Mouse (Mus musculus) lung, adult 2 months (tissue): ENCODE measurements around the gene Tuba3a.

Source experiments
- CTCF ChIP-seq: fragments of 200-500 bp; IDR thresholded peaks from 2 replicates; pipeline ENCODE4 v1.5.1; 2011; ENCODE audit warnings: mild to moderate bottlenecking, low read length, control low read depth; ENCODE audit not compliant: insufficient read depth
- POLR2A ChIP-seq: fragments of 200-500 bp; IDR thresholded peaks from 2 replicates; pipeline ENCODE4 v1.6.1; 2011; ENCODE audit warnings: low read depth, mild to moderate bottlenecking, control low read depth, low read length, borderline replicate concordance; ENCODE audit errors: extremely low read depth

DNA sequence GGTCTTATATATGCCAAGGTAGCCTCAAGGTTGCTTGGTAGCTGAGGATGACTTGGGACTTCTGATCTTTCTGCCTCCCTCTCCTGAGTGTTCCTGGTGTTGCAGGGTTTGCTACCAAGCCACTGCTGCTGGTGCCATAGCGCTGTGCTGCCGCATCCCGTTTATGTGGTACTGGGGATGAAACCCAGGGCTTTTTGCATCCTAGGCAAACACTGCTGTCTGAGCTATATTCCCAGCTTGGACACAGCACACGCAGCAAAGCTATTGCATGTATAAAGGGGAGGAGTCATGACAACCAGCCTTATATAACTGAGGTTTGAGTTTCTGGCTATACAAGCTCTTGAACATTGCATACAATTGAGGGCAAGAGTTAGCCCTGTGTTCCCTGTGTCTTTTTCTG, 48.4 kb downstream of the Tuba3a start:
- no peak for TF ChIP-seq POLR2A
- TF ChIP-seq CTCF = no peak
